Mouse (Mus musculus) midbrain, postnatal 0 days (tissue): Measurements from ENCODE around the gene Slc39a5. TPM values are rescaled to one million over a fixed set of nuclear protein-coding genes. Genes with fewer than 3 reads are reported as not detected.
A peak's percentile ranks its signal among the peaks of the same experiment; 100 is the strongest.

Experiments used
- ATAC-seq: fragments of 200-750 bp; cut with Nextera tagmentation; 2 replicates; pipeline ENCODE4 v1.8.0; 2017; ENCODE audit warnings: moderate number of reproducible peaks, mild to moderate bottlenecking, moderate TSS enrichment, moderate library complexity; ENCODE audit not compliant: low FRiP score
- DNase-seq: peaks from one replicate; pipeline ENCODE4 v3.0.0-alpha.2; 2015; ENCODE audit warnings: low spot score
- H3K27ac ChIP-seq: fragments of 300-500 bp; sonication (generic); 2 replicates; pipeline ENCODE4 v1.5.1; 2014; ENCODE audit warnings: low read depth, mild to moderate bottlenecking, low read length, mixed read lengths
- H3K27me3 ChIP-seq: fragments of 300-500 bp; sonication (generic); 2 replicates; pipeline ENCODE4 v1.6.1; 2014; ENCODE audit warnings: low read length, control low read depth, mixed read lengths; ENCODE audit not compliant: insufficient read depth
- H3K36me3 ChIP-seq: fragments of 300-500 bp; sonication (generic); 2 replicates; pipeline ENCODE4 v1.6.1; 2014; ENCODE audit warnings: low read length, control low read depth, mixed read lengths; ENCODE audit not compliant: insufficient read depth
- H3K4me1 ChIP-seq: fragments of 300-500 bp; sonication (generic); 2 replicates; pipeline ENCODE4 v1.6.1; 2014; ENCODE audit warnings: mild to moderate bottlenecking, control low read depth, antibody characterized with exemption, low read length, mixed read lengths; ENCODE audit not compliant: insufficient read depth
- H3K4me2 ChIP-seq: fragments of 300-500 bp; sonication (generic); 2 replicates; pipeline ENCODE4 v1.6.1; 2014; ENCODE audit warnings: low read depth, mild to moderate bottlenecking, low read length, mixed read lengths; ENCODE audit not compliant: poor library complexity, severe bottlenecking
- H3K4me3 ChIP-seq: fragments of 300-500 bp; sonication (generic); 2 replicates; pipeline ENCODE4 v1.5.1; 2014; ENCODE audit warnings: low read depth, mild to moderate bottlenecking, low read length, moderate library complexity
- H3K9ac ChIP-seq: fragments of 300-500 bp; sonication (generic); replicated peaks from 2 replicates; pipeline ENCODE4 v1.6.1; 2014; ENCODE audit warnings: mild to moderate bottlenecking, low read length, moderate library complexity, mixed read lengths; ENCODE audit not compliant: poor library complexity, severe bottlenecking
- H3K9me3 ChIP-seq: fragments of 300-500 bp; sonication (generic); 2 replicates; pipeline ENCODE4 v1.6.1; 2016; ENCODE audit warnings: low read length, control low read depth
- CTCF ChIP-seq: IDR thresholded peaks from 2 replicates; pipeline ENCODE4 v1.5.1; 2016; ENCODE audit warnings: antibody characterized with exemption, mild to moderate bottlenecking
- WGBS: fragments of 180-500 bp; shearing (Covaris S2); extraction: QIAGEN DNeasy Blood & Tissue Kit; methylation state at CpG from one replicate; pipeline ENCODE4 v1.1.7; 2014; 5-methylcytosine and 5-hydroxymethylcytosine counted together
- polyA plus RNA-seq: library from polyadenylated mRNA; unstranded; fragments of >200 nt; fragmentation: Nextera tagmentation; extraction: Ambion mirVana; gene quantifications from 2 replicates; pipeline ENCODE4 v1.2.1, GENCODE M21; 2015
- total RNA-seq: library from RNA; depleted of rRNA; stranded (reverse); fragments of >200 nt; gene quantifications from 2 replicates; pipeline ENCODE4 v1.2.3, GENCODE M21; 2014

Gene Slc39a5
- total and polyA plus RNA-seq, 2 experiments from 2014 or later: 0.16 to 0.27 TPM

- Histone ChIP-seq H3K36me3 (peaks cover 93% of the 10 kb centered on the region), H3K27me3 (no peaks in the 10 kb centered on the region), H3K9me3 (no peaks in the 10 kb centered on the region), H3K27ac (no peak overlapping the region), H3K4me3 (no peak overlapping the region), H3K4me2 (no peak overlapping the region), H3K4me1 (no peaks in the 10 kb centered on the region), H3K9ac (no peak overlapping the region)
- DNase-seq (no peak), ATAC-seq (no peak)
- 91% methylated on average over 14 of the region's 14 CpGs for WGBS
- no peak for TF ChIP-seq CTCF
Measured at GRCm38 (mm10) chr10:128388941-128389340, 12.1 kb downstream of the Slc39a5 start.

DNA sequence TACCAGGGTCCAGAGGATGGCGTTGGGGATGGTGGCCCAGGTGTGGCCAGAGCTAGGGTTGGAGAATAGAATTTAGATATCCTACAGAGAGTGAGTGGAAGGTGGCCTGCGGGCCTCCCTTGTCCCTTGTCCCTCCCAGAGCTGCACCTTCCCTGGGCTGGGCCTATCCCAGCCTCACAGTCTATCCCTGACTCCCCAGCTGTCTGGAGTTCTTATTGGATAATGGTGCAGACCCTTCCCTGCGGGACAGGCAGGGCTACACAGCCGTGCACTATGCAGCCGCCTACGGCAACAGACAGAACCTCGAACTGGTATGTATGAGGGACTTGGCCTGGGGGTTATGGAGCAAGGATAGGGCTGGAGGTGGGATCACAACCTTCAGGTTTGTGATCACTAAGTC is 15.1 kb downstream of the Slc39a5 start:
- DNase-seq (no peak), ATAC-seq (no peak)
- Histone ChIP-seq H3K9ac (no peak overlapping the region), H3K4me3 (no peak overlapping the region), H3K9me3 (no peaks in the 10 kb centered on the region), H3K27ac (no peak overlapping the region), H3K27me3 (no peaks in the 10 kb centered on the region), H3K4me1 (no peaks in the 10 kb centered on the region), H3K4me2 (no peak overlapping the region), H3K36me3 (peaks cover 92% of the 10 kb centered on the region)
- 93% methylated on average over 7 of the region's 7 CpGs for WGBS
- no peak for TF ChIP-seq CTCF

GRCm38 (mm10) chr10:128382482-128382881 is 18.5 kb downstream of the Slc39a5 start:
- TF ChIP-seq CTCF: no peak
- H3K27me3 ChIP-seq: no peaks in the 10 kb centered on the region
- no peak overlapping the region for H3K27ac ChIP-seq
- H3K9me3 ChIP-seq: no peaks in the 10 kb centered on the region
- no peak overlapping the region for H3K4me2 ChIP-seq
- no peak for ATAC-seq
- H3K4me3 ChIP-seq: no peak overlapping the region
- H3K9ac ChIP-seq: no peak overlapping the region
- DNase-seq: no peak
- H3K36me3 ChIP-seq: peaks cover 73% of the 10 kb centered on the region
- WGBS: 91% methylated on average over 8 of the region's 8 CpGs
- H3K4me1 ChIP-seq: peaks cover 5% of the 10 kb centered on the region; the same call in 1 of the 2 replicates

DNA sequence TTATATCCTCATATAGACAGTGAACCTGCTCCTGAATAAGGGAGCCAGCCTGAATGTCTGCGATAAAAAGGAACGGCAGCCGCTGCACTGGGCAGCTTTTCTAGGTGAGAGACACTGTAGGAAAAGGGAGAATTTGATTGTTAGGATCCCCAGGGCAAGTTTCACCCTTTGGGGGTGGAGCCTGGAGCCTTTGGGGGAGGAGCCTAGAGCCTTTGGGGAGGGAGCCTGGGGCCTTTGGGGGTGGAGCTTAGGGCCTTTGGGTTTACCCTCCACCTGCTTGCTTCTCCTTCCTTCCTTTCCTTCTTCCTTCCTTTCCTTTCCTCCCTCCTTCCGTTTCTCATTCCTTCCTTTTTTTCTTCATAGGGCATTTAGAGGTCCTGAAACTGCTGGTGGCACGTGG is 20.5 kb downstream of the Slc39a5 start:
- no peak overlapping the region for H3K9ac ChIP-seq
- ATAC-seq (no peak), DNase-seq (no peak)
- no peaks in the 10 kb centered on the region for H3K27me3 ChIP-seq
- peaks cover 9% of the 10 kb centered on the region; the same call in 1 of the 2 replicates for H3K4me1 ChIP-seq
- peaks cover 55% of the 10 kb centered on the region for H3K36me3 ChIP-seq
- no peak overlapping the region for H3K27ac ChIP-seq
- no peaks in the 10 kb centered on the region for H3K9me3 ChIP-seq
- WGBS: 92% methylated on average over 5 of the region's 5 CpGs
- H3K4me3 ChIP-seq: no peak overlapping the region
- no peak overlapping the region for H3K4me2 ChIP-seq
- TF ChIP-seq CTCF: no peak

- WGBS: 89% methylated on average over 7 of the region's 7 CpGs
- H3K9me3 ChIP-seq: no peaks in the 10 kb centered on the region
Measured at GRCm38 (mm10) chr10:128379260-128379659, 21.8 kb downstream of the Slc39a5 start.

DNA sequence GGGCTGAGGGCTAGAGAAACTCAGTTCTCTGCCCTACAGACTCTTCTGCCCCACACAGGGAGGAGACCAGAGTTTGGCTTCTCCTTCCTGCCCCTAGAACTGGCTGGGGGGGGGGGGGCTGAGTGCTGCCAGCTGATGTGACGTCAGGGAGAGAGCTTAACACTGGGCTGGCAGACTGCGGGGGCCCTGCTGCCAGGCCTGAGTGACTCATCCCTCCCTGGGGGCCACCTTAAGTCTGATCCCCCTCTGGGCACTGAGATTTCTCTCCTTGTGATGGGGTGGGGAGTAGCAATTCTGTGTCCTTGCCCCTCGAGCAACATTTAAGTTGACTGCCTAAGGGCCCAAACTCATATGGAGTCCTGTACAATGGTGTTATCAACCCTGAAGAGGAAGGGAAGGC is 22.6 kb downstream of the Slc39a5 start:
- Histone ChIP-seq H3K4me1 (peaks cover 9% of the 10 kb centered on the region; the same call in 1 of the 2 replicates), H3K36me3 (peaks cover 36% of the 10 kb centered on the region), H3K27me3 (no peaks in the 10 kb centered on the region), H3K9ac (peak overlapping the region; percentile 99), H3K4me2 (peak overlapping the region; percentile 77), H3K9me3 (no peaks in the 10 kb centered on the region), H3K4me3 (peak overlapping the region; percentile 94), H3K27ac (no peak overlapping the region)
- WGBS: 27% methylated on average over 3 of the region's 3 CpGs
- DNase-seq (no peak), ATAC-seq (no peak)
- TF ChIP-seq CTCF: no peak

More at GRCm38 (mm10) chr10:128379260-128379659, 21.8 kb downstream of the Slc39a5 start:
- Histone ChIP-seq H3K36me3 (peaks cover 44% of the 10 kb centered on the region), H3K4me1 (peaks cover 9% of the 10 kb centered on the region; the same call in 1 of the 2 replicates), H3K27me3 (no peaks in the 10 kb centered on the region), H3K9ac (no peak overlapping the region), H3K4me3 (no peak overlapping the region), H3K4me2 (no peak overlapping the region), H3K27ac (no peak overlapping the region)
- DNase-seq (no peak), ATAC-seq (no peak)
- TF ChIP-seq CTCF: no peak
